Mouse (Mus musculus): Measurements from ENCODE around the gene Grid1. TPM values are rescaled to one million over a fixed set of nuclear protein-coding genes. Genes with fewer than 3 reads are reported as not detected.

Grid1 gene
- polyA plus RNA-seq, 1 experiment from 2014 or later, result 0.91 TPM

GRCm38 (mm10) chr14:35365177-35365944 lies 545.5 kb downstream of the Grid1 start:
- DNase-seq (ENCODE audit: low spot score) (no peak), ATAC-seq (replicated peaks; ENCODE audit: low FRiP score, low read depth) (no peak)
- H3K36me3 ChIP-seq (ENCODE audit: insufficient read depth, low read length), result no peaks in the 10 kb centered on the region
- H3K27me3 ChIP-seq (ENCODE audit: insufficient read depth, low read length), result no peaks in the 10 kb centered on the region
- H3K27ac ChIP-seq, result no peak overlapping the region
- no peaks in the 10 kb centered on the region for H3K4me1 ChIP-seq (replicated peaks; ENCODE audit: insufficient read depth, low read length)
- H3K9me3 ChIP-seq (replicated peaks; ENCODE audit: low read length), result no peaks in the 10 kb centered on the region
- H3K4me3 ChIP-seq (replicated peaks; ENCODE audit: low read depth, low read length), result no peak overlapping the region
- no peak overlapping the region for H3K4me2 ChIP-seq (ENCODE audit: low read length)
- no peak overlapping the region for H3K9ac ChIP-seq (ENCODE audit: low read depth, low read length)
- TF ChIP-seq CTCF (IDR thresholded peaks at IDR 0.05; ENCODE audit: low read depth), result no peak
- 75% methylated on average over 8 of the region's 8 CpGs for WGBS

DNA sequence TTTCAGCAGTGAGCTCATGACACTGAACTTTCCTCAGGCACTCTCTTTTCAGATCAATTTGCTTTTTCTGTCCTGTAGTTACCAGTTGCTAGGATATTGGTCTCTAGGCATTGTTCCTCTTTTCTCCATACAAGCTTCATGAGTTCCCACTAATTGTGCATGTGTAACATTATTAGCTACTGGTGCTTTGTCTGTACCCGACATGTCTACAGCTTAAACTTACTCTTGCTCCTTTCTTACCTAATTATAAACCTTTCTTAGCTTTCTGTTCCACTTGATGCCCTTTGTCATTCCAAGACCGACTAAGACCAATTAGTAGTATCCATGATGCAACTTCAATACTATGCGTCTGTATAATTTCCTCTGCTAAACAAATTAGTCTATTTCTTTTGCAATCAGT lies 554.5 kb downstream of the Grid1 start:
- no peaks in the 10 kb centered on the region for H3K36me3 ChIP-seq (ENCODE audit: insufficient read depth, low read length)
- no peak for TF ChIP-seq CTCF (IDR thresholded peaks at IDR 0.05; ENCODE audit: low read depth)
- ATAC-seq (replicated peaks; ENCODE audit: low FRiP score, low read depth), result no peak
- no peak overlapping the region for H3K9ac ChIP-seq (ENCODE audit: low read depth, low read length)
- no peak overlapping the region for H3K27ac ChIP-seq
- 91% methylated on average over 3 of the region's 3 CpGs for WGBS
- no peaks in the 10 kb centered on the region for H3K9me3 ChIP-seq (replicated peaks; ENCODE audit: low read length)
- no peaks in the 10 kb centered on the region for H3K27me3 ChIP-seq (ENCODE audit: insufficient read depth, low read length)
- H3K4me1 ChIP-seq (replicated peaks; ENCODE audit: insufficient read depth, low read length), result no peaks in the 10 kb centered on the region
- no peak for DNase-seq (ENCODE audit: low spot score)
- H3K4me3 ChIP-seq (replicated peaks; ENCODE audit: low read depth, low read length), result no peak overlapping the region
- H3K4me2 ChIP-seq (ENCODE audit: low read length), result no peak overlapping the region

DNA sequence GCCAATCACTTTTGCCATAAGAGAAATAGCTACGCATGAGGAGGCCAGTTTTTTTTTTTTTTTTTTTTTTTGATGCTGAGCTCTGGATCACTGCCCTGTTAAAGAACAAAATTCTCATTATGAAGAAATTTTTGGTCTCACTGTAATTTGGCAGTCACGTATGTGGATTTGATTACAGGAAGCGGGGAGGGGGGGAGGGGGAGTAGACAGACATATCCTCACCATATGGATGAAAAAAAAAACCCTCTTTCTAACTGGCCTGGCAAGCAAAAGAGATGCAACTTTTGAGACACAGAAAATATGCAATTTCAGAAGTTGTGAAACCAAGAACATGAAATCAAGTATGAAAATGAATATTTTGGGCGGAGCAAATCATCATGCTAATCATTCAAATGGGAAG lies 573.7 kb downstream of the Grid1 start:
- DNase-seq (ENCODE audit: low spot score) (no peak), ATAC-seq (replicated peaks; ENCODE audit: low FRiP score, low read depth) (no peak)

GRCm38 (mm10) chr14:35404249-35404908 lies 584.5 kb downstream of the Grid1 start:
- WGBS, result 82% methylated on average over 3 of the region's 3 CpGs
- no peak overlapping the region for H3K27ac ChIP-seq
- H3K4me1 ChIP-seq (replicated peaks; ENCODE audit: insufficient read depth, low read length), result no peaks in the 10 kb centered on the region
- no peak overlapping the region for H3K9ac ChIP-seq (ENCODE audit: low read depth, low read length)
- ATAC-seq (replicated peaks; ENCODE audit: low FRiP score, low read depth) (no peak), DNase-seq (ENCODE audit: low spot score) (no peak)
- H3K27me3 ChIP-seq (ENCODE audit: insufficient read depth, low read length), result no peaks in the 10 kb centered on the region
- no peaks in the 10 kb centered on the region for H3K36me3 ChIP-seq (ENCODE audit: insufficient read depth, low read length)
- no peak overlapping the region for H3K4me3 ChIP-seq (replicated peaks; ENCODE audit: low read depth, low read length)
- H3K4me2 ChIP-seq (ENCODE audit: low read length), result no peak overlapping the region
- TF ChIP-seq CTCF (IDR thresholded peaks at IDR 0.05; ENCODE audit: low read depth), result no peak
- no peaks in the 10 kb centered on the region for H3K9me3 ChIP-seq (replicated peaks; ENCODE audit: low read length)

More for the DNA sequence above, 573.7 kb downstream of the Grid1 start:
- WGBS, result 70% methylated on average over 4 of the region's 4 CpGs
- H3K36me3 ChIP-seq (ENCODE audit: insufficient read depth, low read length), result no peaks in the 10 kb centered on the region
- no peaks in the 10 kb centered on the region for H3K27me3 ChIP-seq (ENCODE audit: insufficient read depth, low read length)
- TF ChIP-seq CTCF (IDR thresholded peaks at IDR 0.05; ENCODE audit: low read depth), result no peak
- H3K9me3 ChIP-seq (replicated peaks; ENCODE audit: low read length), result no peaks in the 10 kb centered on the region
- H3K27ac ChIP-seq, result no peak overlapping the region
- H3K4me2 ChIP-seq (ENCODE audit: low read length), result no peak overlapping the region
- no peaks in the 10 kb centered on the region for H3K4me1 ChIP-seq (replicated peaks; ENCODE audit: insufficient read depth, low read length)
- no peak overlapping the region for H3K9ac ChIP-seq (ENCODE audit: low read depth, low read length)
- H3K4me3 ChIP-seq (replicated peaks; ENCODE audit: low read depth, low read length), result no peak overlapping the region

GRCm38 (mm10) chr14:35430259-35430658 lies 610.4 kb downstream of the Grid1 start:
- no peaks in the 10 kb centered on the region for H3K4me1 ChIP-seq (replicated peaks; ENCODE audit: insufficient read depth, low read length)
- no peak overlapping the region for H3K4me3 ChIP-seq (replicated peaks; ENCODE audit: low read depth, low read length)
- ATAC-seq (replicated peaks; ENCODE audit: low FRiP score, low read depth), result no peak
- H3K27ac ChIP-seq, result no peak overlapping the region
- WGBS, result 71% methylated on average over 2 of the region's 2 CpGs
- H3K4me2 ChIP-seq (ENCODE audit: low read length), result no peak overlapping the region
- DNase-seq (ENCODE audit: low spot score), result no peak
- no peaks in the 10 kb centered on the region for H3K36me3 ChIP-seq (ENCODE audit: insufficient read depth, low read length)
- no peak overlapping the region for H3K9ac ChIP-seq (ENCODE audit: low read depth, low read length)
- H3K27me3 ChIP-seq (ENCODE audit: insufficient read depth, low read length), result no peaks in the 10 kb centered on the region
- no peaks in the 10 kb centered on the region for H3K9me3 ChIP-seq (replicated peaks; ENCODE audit: low read length)
- no peak for TF ChIP-seq CTCF (IDR thresholded peaks at IDR 0.05; ENCODE audit: low read depth)

GRCm38 (mm10) chr14:35453702-35454101 lies 633.8 kb downstream of the Grid1 start:
- Histone ChIP-seq H3K9ac (ENCODE audit: low read depth, low read length) (no peak overlapping the region), H3K4me1 (replicated peaks; ENCODE audit: insufficient read depth, low read length) (no peaks in the 10 kb centered on the region), H3K27me3 (ENCODE audit: insufficient read depth, low read length) (no peaks in the 10 kb centered on the region), H3K27ac (no peak overlapping the region), H3K4me3 (replicated peaks; ENCODE audit: low read depth, low read length) (no peak overlapping the region), H3K4me2 (ENCODE audit: low read length) (no peak overlapping the region), H3K36me3 (ENCODE audit: insufficient read depth, low read length) (no peaks in the 10 kb centered on the region), H3K9me3 (replicated peaks; ENCODE audit: low read length) (no peaks in the 10 kb centered on the region)
- WGBS, result 84% methylated on average over 7 of the region's 7 CpGs
- ATAC-seq (replicated peaks; ENCODE audit: low FRiP score, low read depth) (no peak), DNase-seq (ENCODE audit: low spot score) (no peak)
- TF ChIP-seq CTCF (IDR thresholded peaks at IDR 0.05; ENCODE audit: low read depth), result no peak
